ENCODE assay signal across 8 mouse cellular contexts in the genomic region with DNA sequence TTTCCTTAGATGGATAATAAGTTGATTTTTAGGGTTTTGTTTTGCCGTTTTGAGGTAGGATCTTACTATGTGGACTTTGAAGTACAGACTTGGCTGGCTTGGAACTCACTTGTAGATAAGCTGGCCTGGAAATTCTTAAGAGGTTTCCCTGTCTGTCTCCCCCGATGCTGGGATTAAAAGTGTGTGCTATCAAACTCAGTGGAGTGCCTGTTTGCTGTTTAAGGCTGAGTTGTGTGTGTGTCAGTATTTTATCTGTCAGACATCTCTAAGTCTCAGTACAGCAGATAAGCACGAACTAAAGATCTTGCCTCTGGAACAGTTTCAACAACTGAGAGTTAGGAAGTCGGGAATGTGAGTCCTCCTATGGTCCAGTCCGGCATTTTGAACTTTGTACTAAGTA. TPM values are rescaled to one million over a fixed set of nuclear protein-coding genes. Genes with fewer than 3 reads are reported as not detected.
A peak's percentile ranks its signal among the peaks of the same experiment; 100 is the strongest.
DNase-seq lines count a peak whose midpoint lies in the region; ATAC-seq lines count a peak whose summit lies in the region.

No protein-coding gene starts in this region.

- H3K9me3 ChIP-seq in midbrain, embryonic 15.5 days: no peaks in the 10 kb centered on the region

- WGBS in midbrain, embryonic 15.5 days: 23% methylated on average over 5 of the region's 5 CpGs

- no peaks in the 10 kb centered on the region for H3K27me3 ChIP-seq in midbrain, embryonic 15.5 days (replicated peaks)

- no peak for ATAC-seq in midbrain, embryonic 15.5 days (replicated peaks)

- peak overlapping the region; percentile 98; the same call in 1 of the 2 replicates for H3K9ac ChIP-seq in midbrain, embryonic 15.5 days

- DNase-seq in kidney, adult 18-20 months: peak; percentile 11
- DNase-seq in kidney, postnatal 25 days: no peak
- DNase-seq in induced T-regulatory cell, adult 2 months (ENCODE audit: low read depth): peak; percentile 17
- no peak for DNase-seq in left cerebral cortex, postnatal 10 days (ENCODE audit: extremely low spot score in 1 of 2, low spot score in 2 of 2)
- DNase-seq in right cerebral cortex, adult 18-20 months: no peak
- DNase-seq in frontal cortex, adult 2 months (ENCODE audit: extremely low spot score in 1 of 2, low spot score in 1 of 2): no peak

- H3K4me2 ChIP-seq in midbrain, embryonic 15.5 days: peak overlapping the region; percentile 85

- no peaks in the 10 kb centered on the region for H3K36me3 ChIP-seq in midbrain, embryonic 15.5 days (replicated peaks)

- peak overlapping the region; percentile 34 for H3K4me3 ChIP-seq in brown adipose tissue, adult 24 weeks (ENCODE audit: insufficient read depth, low read depth, low read length)
- peak overlapping the region; percentile 95 for H3K4me3 ChIP-seq in midbrain, embryonic 15.5 days

- intact Hi-C loops in left cerebral cortex, postnatal 10 days (cut with DNase I): no loop called here

- H3K4me1 ChIP-seq in brown adipose tissue, adult 24 weeks (ENCODE audit: control insufficient read depth, insufficient read depth, insufficient read length, low read length): peaks cover 11% of the 10 kb centered on the region
- H3K4me1 ChIP-seq in midbrain, embryonic 15.5 days: peaks cover 43% of the 10 kb centered on the region

- no peak overlapping the region for H3K27ac ChIP-seq in brown adipose tissue, adult 24 weeks (replicated peaks; ENCODE audit: low read depth, low read length)
- no peak overlapping the region for H3K27ac ChIP-seq in midbrain, embryonic 15.5 days

RNA-seq across cellular contexts. Expression of gene Usp47, which starts 1.6 kb away (rescaled TPM):
- 37.8 and 39.5 TPM in 2 replicates for polyA plus RNA-seq in brown adipose tissue, adult 24 weeks (2012; ENCODE audit: insufficient read depth, insufficient read length, missing spikeins)
- polyA plus RNA-seq in midbrain, embryonic 15.5 days (2015; fragmentation: Nextera tagmentation; extraction: Ambion mirVana): 78.6 and 82.5 TPM in 2 replicates
- total RNA-seq in left cerebral cortex, postnatal 10 days (2021): 10 to 100 TPM; 70.2 to 70.8 TPM
- polyA plus RNA-seq in frontal cortex, adult 2 months (2012; rRNA removed): 36.1 and 40.0 TPM in 2 replicates

Comparison
In these comparisons a context has a peak if more than half of its experiments do, and no peak if none do; other contexts are left out.
1. DNase-seq: peak in kidney, adult 18-20 months (single experiment) and induced T-regulatory cell, adult 2 months (single experiment); none in kidney, postnatal 25 days (0 of 2), left cerebral cortex, postnatal 10 days (0 of 2), right cerebral cortex, adult 18-20 months (single experiment) and frontal cortex, adult 2 months (0 of 2).